Mouse (Mus musculus) ES-E14 (cell line): ENCODE data around the gene Ubxn7. TPM values are rescaled to one million over a fixed set of nuclear protein-coding genes. Genes with fewer than 3 reads are reported as not detected.

Experiments
- DNase-seq: peaks from one replicate; pipeline ENCODE4 v3.0.0-alpha.2; 2013; ENCODE audit warnings: low read depth, low spot score
- H3K27ac ChIP-seq: 2 replicates; pipeline ENCODE4 v1.5.1; 2012; ENCODE audit warnings: low read depth, mild to moderate bottlenecking, low read length, moderate library complexity, mixed read lengths; ENCODE audit not compliant: poor library complexity, insufficient read depth, severe bottlenecking
- H3K36me3 ChIP-seq: 2 replicates; pipeline ENCODE4 v1.6.1; 2012; ENCODE audit warnings: mild to moderate bottlenecking, low read length, moderate library complexity, mixed read lengths; ENCODE audit not compliant: control insufficient read depth, poor library complexity, insufficient read depth, severe bottlenecking
- H3K4me1 ChIP-seq, 2 experiments: fragments of 150-350 bp in 1 of 2; sonication (generic) in 1 of 2; 2 replicates each; pipeline ENCODE4 v1.6.1; 2012; ENCODE audit warnings: low read length in 2 of 2, mild to moderate bottlenecking in 1 of 2, mixed read lengths in 1 of 2; ENCODE audit not compliant: control insufficient read depth in 2 of 2, insufficient read depth in 2 of 2, poor library complexity in 1 of 2
- H3K4me3 ChIP-seq, 2 experiments: fragments of 150-350 bp in 1 of 2; sonication (generic) in 1 of 2; 2 replicates each; pipeline ENCODE4 v1.5.1; 2012; ENCODE audit warnings: low read length in 2 of 2, low read depth in 1 of 2, mild to moderate bottlenecking in 1 of 2, mixed read lengths in 1 of 2; ENCODE audit not compliant: insufficient read depth in 1 of 2, poor library complexity in 1 of 2, severe bottlenecking in 1 of 2
- H3K9ac ChIP-seq: 2 replicates; pipeline ENCODE4 v1.6.1; 2012; ENCODE audit warnings: low read depth, mild to moderate bottlenecking, low read length, mixed read lengths; ENCODE audit not compliant: poor library complexity, insufficient read depth, severe bottlenecking
- H3K9me3 ChIP-seq: fragments of 150-350 bp; sonication (generic); 2 replicates; pipeline ENCODE4 v1.6.1; 2012; ENCODE audit warnings: low read depth, mild to moderate bottlenecking, low read length; ENCODE audit not compliant: control insufficient read depth, insufficient read depth
- CHD2 ChIP-seq: IDR thresholded peaks from 2 replicates; pipeline ENCODE4 v1.6.1; 2014; ENCODE audit warnings: mild to moderate bottlenecking, low read depth, low read length, inconsistent platforms
- HCFC1 ChIP-seq: IDR thresholded peaks from 2 replicates; pipeline ENCODE4 v1.6.1; 2012; ENCODE audit warnings: low read length, inconsistent platforms, borderline replicate concordance; ENCODE audit not compliant: insufficient read depth
- MAFK ChIP-seq: IDR thresholded peaks from 2 replicates; pipeline ENCODE4 v1.6.1; 2014; ENCODE audit warnings: mild to moderate bottlenecking, low read depth, low read length, inconsistent platforms; ENCODE audit not compliant: insufficient read depth
- ZC3H11A ChIP-seq: IDR thresholded peaks from 2 replicates; pipeline ENCODE4 v1.6.1; 2012; ENCODE audit warnings: low read depth, mild to moderate bottlenecking, inconsistent platforms, low read length, borderline replicate concordance
- ZNF384 ChIP-seq: IDR thresholded peaks from 2 replicates; pipeline ENCODE4 v1.6.1; 2012; ENCODE audit warnings: low read depth, low read length, inconsistent platforms
- in situ Hi-C, 2 experiments: fragments of 600-800 bp; cut with MboI; formaldehyde crosslinking; loops; one replicate each; pipeline ENCODE4 v1.15.1; 2025; ENCODE audit warnings: low sequenced_read_pairs in 2 of 2, inconsistent platforms in 1 of 2; ENCODE audit not compliant: unreplicated experiment in 2 of 2
- total RNA-seq: library from RNA; depleted of rRNA; stranded (reverse); fragments of 300-350 nt; gene quantifications from 2 replicates; pipeline ENCODE4 v1.2.3, GENCODE M21; 2012; rRNA removed

Ubxn7 gene
- total RNA-seq, 1 experiment = 47.6 TPM

- no peak overlapping the region for H3K9ac ChIP-seq
- H3K4me3 ChIP-seq = no peak overlapping the region
- no peaks in the 10 kb centered on the region for H3K9me3 ChIP-seq
- H3K4me1 ChIP-seq = no peaks in the 10 kb centered on the region
- in situ Hi-C loops = no loop called here
- DNase-seq = no peak
- H3K36me3 ChIP-seq = 0 out of 2 replicates have a peak, but pooled peaks cover 1% of the 10 kb centered on the region
- H3K27ac ChIP-seq = no peak overlapping the region
- TF ChIP-seq CHD2 = no peak
- no peak for TF ChIP-seq MAFK
- TF ChIP-seq HCFC1 = no peak
Measured at GRCm38 (mm10) chr16:32437266-32437665, 105.2 kb downstream of the Ubxn7 start.

DNA sequence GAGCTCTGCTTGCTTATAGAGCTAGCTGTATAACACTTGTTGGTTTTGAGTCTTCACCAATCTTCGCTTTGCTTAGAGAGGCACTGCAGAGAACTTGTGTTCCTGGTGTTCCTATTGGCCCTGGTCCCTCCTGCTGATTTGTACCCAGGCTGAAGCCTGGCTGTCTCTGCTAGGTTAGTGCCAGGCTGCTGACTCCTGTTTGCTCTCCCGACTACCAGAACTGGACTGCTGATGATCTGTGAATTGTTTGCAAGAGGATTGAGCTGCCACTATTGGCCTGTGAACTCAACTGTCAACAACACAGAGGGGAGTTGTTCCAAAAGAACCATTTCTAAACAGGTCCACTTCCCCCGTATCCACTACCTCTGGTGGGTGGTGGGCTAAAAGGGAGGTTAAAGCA, 109.4 kb downstream of the Ubxn7 start:
- Histone ChIP-seq H3K27ac (no peak overlapping the region), H3K4me3 (no peak overlapping the region), H3K36me3 (0 out of 2 replicates have a peak, but pooled peaks cover 1% of the 10 kb centered on the region), H3K9me3 (no peaks in the 10 kb centered on the region), H3K4me1 (no peaks in the 10 kb centered on the region), H3K9ac (no peak overlapping the region)
- TF ChIP-seq CHD2 = no peak
- TF ChIP-seq HCFC1 = no peak
- no peak for TF ChIP-seq ZC3H11A
- no peak for TF ChIP-seq ZNF384
- TF ChIP-seq MAFK = no peak
- in situ Hi-C loops = no loop called here
- DNase-seq = no peak

Other genes starting within 250 kb of the Ubxn7 start
- gene Pigx, start 232.5 kb upstream of the Ubxn7 start, total RNA-seq = 59.5 and 86.2 TPM in 2 replicates
- gene Cep19, start 232.5 kb upstream of the Ubxn7 start, total RNA-seq = 8.9 and 11.9 TPM in 2 replicates
- 6.4 and 7.2 TPM in 2 replicates for gene Nrros, start 166.7 kb upstream of the Ubxn7 start, total RNA-seq
- 1.4 and 1.6 TPM in 2 replicates for gene Bex6, start 152.4 kb upstream of the Ubxn7 start, total RNA-seq
- 11.4 and 14.2 TPM in 2 replicates for gene Fbxo45, start 85.1 kb upstream of the Ubxn7 start, total RNA-seq
- 11.5 and 14.9 TPM in 2 replicates for gene Wdr53, start 85.0 kb upstream of the Ubxn7 start, total RNA-seq
- not detected in 2 replicates for gene Smco1, start 60.8 kb upstream of the Ubxn7 start, total RNA-seq
- gene Rnf168, start 54.8 kb upstream of the Ubxn7 start, total RNA-seq = 21.3 and 28.2 TPM in 2 replicates
- 0.48 TPM in 1 of 2 replicates, not detected in the other for gene Tm4sf19, start 68.2 kb downstream of the Ubxn7 start, total RNA-seq
- gene Tctex1d2, start 87.4 kb downstream of the Ubxn7 start, total RNA-seq = 9.1 and 9.5 TPM in 2 replicates
- 17.8 and 18.2 TPM in 2 replicates for gene Pcyt1a, start 98.7 kb downstream of the Ubxn7 start, total RNA-seq
- gene Slc51a, start 155.6 kb downstream of the Ubxn7 start, total RNA-seq = 0.79 and 1.1 TPM in 2 replicates
- gene Zdhhc19, start 164.0 kb downstream of the Ubxn7 start, total RNA-seq = not detected in 2 replicates